Mouse (Mus musculus): ENCODE data around the gene Unc93a2.
"Not testable (repeated sequence)": the region's sequence is repeated elsewhere in the genome, so short reads cannot be mapped to it uniquely, and the experiment has no call there.

Unc93a2 gene

GRCm38 (mm10) chr17:7385364-7385763, at the start of gene Unc93a2:
Gene Unc93a2 (minus strand): TSS chr17:7385464.
- DNase-seq: peak; percentile 29

DNA sequence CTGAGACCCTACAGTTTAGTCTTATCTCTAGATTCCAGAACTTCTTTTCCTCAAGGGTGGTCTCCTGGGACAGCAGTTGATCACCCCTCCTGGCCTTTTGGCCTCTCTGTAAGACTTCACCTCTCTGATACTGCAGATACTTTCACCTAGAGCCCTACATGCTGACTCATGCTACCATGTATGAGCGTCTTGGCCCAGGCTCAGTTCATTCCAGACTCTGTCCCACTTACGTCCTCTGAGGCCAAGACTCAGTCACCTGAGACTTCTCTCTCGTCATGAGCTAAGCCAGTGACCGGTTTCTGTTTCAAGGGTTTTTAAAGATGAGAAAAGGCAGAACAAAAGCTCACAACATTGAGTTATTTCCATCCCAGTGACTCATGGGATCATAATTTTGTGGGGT, 48.9 kb upstream of the Unc93a2 start:
- not testable (repeated sequence) for DNase-seq

GRCm38 (mm10) chr17:7430210-7430631, 45.0 kb upstream of the Unc93a2 start:
- DNase-seq: peak; percentile 95

DNA sequence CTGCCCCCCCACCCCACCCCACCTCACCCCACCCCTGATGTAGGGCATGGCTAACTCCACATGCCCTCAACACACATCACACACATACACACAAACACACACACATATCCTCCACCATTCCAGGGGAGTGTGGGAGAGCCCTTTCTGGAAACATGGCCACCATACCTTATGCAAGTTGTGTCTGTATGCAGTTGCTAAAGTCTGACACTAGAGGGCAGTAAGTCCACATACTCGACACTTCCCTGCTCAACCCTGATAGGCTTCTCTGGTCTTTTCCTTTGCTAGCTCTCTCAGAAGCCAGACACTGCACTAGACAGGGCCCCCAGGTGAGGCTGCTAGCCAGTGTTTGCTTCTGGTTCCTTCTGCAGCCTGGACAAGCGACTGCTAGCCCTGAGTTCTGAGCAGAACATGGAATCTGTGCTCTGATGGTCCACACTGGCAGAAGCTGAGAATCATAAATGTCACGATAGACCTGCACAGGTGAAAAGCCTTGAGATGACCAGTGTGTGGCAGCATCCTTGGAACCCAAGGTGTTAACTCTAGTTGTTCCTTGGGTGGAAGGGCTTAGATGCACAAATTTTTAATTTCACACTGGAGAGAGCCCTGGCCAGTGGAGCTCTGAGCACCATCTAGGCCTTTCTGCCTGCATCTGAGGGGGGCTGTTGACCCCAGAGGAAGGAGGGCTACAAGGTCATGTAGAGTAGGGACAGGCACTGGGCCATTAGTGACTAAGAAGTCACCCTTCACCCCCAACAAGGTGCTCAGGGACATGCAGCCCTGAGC, 35.1 kb upstream of the Unc93a2 start:
- not testable (repeated sequence) for DNase-seq

GRCm38 (mm10) chr17:7414601-7415310, 29.5 kb upstream of the Unc93a2 start:
- peak; percentile 56 for DNase-seq

- DNase-seq: peak; percentile 49
Measured at GRCm38 (mm10) chr17:7413336-7413735, 28.1 kb upstream of the Unc93a2 start.

GRCm38 (mm10) chr17:7399770-7400169, 14.5 kb upstream of the Unc93a2 start:
- peak; percentile 9 for DNase-seq

GRCm38 (mm10) chr17:7398198-7398847, 13.1 kb upstream of the Unc93a2 start:
- peak; percentile 64 for DNase-seq

- peak; percentile 79 for DNase-seq
Measured at GRCm38 (mm10) chr17:7397079-7397478, 11.8 kb upstream of the Unc93a2 start.

GRCm38 (mm10) chr17:7396288-7396687, 11.0 kb upstream of the Unc93a2 start:
- not testable (repeated sequence) for DNase-seq

- peak; percentile 80 for DNase-seq
Measured at GRCm38 (mm10) chr17:7395671-7396070, 10.4 kb upstream of the Unc93a2 start.

DNA sequence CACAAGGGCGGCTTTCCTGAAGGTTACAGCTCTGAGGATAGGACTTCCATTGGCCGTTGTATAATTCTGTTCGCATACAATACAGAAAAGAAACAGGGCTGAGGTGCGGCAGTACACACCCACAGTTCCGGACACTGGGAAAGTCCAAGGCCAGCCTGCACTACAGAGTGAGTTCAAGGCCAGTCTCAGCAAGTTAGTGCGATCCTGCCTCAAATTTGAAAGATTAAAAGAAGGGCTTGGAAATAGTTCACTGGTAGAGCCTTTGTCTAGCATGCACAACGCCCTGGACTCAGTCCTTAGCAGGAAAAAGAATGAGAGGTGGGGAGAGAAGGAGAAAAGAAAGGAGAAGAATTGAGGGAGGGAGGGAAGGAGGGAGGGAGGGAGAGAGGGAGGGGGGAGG, 9.9 kb upstream of the Unc93a2 start:
- peak; percentile 51 for DNase-seq

DNA sequence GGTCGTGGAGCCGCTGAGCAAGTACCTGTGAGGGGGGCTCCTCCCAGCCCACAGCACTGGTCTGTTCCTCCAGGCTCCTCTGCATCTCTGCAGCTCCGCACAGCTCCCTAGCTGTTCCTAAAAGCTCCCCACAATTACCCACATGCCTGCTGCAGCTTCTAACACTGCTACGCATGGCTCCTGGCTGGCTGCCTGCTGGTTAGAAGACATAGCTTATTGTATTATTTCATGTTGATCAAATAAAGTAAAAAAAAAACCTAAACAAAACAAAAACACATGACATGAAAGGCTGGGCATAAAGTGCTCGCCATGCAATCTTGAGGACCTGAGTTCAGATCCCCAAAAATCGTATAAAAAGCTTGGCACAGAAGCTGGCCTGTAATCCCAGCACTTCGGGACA, 4.6 kb upstream of the Unc93a2 start:
- DNase-seq: peak; percentile 39

GRCm38 (mm10) chr17:7388958-7389356, 3.7 kb upstream of the Unc93a2 start:
- peak; percentile 37 for DNase-seq

DNA sequence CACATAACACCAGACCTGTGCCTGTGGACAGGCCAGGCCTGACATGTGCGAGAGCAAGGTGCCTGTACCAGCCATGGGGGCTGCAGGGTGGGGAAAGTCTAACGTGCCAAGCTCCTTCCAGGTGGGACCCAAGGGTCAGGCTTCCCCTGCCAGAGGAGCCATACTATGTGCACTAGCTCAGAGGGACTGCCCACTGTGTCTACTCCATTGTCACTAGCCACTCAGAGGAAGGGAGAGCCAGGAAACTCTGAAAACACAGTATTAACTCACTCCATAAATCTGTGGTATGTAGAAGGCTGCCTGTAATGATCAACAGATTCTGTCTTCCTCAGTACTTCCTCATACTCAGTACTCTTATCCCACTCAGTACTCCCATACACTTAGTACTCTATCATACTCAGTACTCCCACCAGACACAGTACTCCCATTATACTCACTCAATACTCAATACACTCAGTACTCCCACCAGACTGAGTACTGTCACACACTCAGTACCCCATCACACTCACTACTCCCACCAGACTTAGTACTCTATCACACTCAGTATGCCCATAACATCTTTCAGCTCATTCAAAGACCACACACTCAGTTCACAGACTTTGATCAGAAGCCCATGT, 3.2 kb upstream of the Unc93a2 start:
- not testable (repeated sequence) for DNase-seq

DNA sequence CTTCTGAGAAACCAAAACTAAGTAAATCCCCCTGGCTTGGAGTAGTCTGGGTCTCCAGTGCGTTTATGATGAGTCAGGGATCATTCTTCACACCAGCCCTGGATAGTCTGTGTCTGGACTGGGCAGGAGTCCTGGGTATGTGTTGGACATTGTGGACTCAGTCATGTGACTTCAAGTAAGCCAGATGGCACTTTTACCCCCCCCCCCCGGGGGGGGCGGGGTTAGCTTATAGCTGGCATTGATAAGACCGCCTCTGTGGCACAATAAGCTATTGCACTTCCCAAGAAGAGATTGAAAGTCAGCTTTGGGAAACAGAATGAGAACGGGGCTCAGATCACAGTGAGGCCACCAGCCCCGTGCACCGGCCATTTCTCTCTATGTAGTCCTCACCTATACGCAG, 752 bp upstream of the Unc93a2 start:
- DNase-seq: peak; percentile 41

DNA sequence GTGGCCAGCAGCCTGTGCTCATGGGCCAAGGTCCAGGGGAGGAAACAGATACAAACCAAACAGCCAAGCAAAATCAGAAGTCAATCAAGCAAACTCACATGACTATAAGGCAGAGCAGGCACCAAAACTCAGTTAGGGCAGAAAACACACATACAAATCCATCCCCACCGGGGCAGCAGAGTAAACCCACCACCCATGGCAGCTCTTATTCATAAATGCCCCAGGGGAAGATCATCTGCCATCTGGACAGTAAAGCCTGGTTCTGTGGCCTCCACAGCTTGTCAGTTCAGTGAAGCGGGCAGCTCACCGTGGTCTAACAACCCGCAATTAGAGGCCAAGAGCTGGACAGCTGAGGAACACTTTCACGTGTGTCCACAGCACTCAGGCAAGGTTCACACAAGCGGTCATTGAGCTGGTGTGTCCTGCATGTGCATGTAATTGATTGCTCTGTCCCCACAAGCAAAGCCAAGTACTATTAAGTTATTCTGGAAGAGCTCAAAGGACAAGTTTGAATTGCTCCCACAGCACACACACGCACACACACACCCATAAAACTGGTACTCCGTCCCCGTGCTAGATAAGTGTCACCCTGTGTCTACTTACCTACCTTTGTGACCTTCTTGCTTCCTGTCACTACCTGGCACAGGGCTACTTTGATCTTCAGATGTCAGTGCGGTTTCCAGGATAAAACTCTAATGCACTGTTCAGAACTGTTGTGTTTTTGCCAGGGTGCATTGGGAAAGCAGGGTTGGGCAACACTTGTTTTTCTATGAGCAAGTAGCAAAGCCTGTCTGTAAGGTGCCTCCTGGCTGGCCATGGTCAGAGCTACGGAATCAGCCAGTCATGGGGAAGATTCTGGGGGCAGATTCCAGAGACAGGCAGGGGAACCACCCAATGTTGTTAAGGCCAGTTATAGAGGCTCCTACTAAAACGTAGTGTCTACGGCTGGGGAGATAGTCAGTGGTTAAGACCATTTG, 1.8 kb downstream of the Unc93a2 start:
- peak; percentile 78 for DNase-seq

DNA sequence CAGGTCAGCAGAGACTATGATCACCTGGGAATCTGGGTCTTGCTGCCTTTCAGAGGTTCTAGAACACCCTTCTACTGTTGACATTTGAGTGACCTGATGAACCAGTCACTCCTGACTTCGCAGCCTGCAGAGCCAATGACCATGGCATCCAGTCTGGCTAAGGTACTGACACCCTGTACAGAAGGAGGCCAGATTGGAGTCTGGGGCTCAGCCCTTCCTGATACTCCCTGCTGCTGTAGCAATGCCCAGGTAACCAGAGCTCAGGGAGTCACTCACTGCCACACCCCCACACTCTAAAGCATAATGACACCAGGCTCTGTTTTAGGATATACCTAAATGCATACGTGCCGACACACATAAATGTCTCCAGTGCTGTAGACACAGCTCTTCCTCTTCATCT, 2.6 kb downstream of the Unc93a2 start:
- DNase-seq: peak; percentile 3

DNA sequence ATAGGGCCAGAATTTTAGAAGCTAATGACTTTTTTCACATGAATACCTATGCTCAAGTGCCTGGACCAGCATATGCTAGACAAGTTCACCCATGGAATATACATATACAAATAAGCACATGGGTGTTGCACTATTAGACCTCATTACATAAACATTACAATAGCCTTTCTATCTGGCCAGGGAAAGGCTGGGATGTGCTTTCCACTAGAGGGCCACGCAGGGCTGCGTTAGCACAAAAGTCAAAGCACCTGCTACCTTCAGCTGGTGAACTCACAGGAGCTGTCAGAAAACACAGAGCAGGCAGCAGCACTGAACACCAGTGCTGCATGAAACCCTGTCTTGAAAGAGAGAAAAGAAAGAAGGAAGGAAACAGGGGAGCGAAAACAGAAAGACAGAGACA, 7.4 kb downstream of the Unc93a2 start:
- DNase-seq: peak; percentile 27

DNA sequence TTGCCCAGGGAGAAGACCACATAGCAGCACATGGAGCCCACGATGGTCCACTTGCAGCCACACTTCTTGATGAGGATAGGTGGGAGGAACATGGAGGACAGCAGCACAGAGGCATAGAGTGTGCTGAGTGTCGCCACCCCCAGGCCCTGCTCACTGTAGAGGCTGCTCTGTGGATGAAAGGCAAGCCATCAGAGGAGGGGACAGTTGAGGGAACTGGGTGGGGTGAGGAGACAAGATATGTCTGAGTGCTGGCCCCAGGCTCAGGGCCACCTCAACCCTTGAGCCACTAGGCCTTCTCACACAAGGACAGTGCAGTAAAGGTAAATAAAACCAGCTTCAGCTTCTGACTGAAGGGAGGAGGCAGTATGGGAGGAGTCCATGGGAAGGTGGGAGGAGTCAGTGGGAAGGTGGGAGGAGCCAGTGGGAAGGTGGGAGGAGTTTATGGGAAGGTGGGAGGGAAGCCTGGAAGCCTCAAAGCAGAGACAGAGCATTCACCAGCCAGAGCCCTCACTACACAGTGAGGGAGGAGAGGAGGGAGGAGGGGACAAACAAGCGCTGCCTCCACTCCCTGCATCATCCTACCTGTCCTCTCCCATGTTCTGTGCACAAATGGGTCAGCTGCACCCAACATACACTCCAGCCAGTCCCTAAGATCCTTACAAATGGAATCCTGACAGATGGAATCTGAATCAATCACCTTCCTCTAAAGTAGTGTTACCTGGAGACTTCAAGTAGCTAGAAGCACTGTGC, 8.1 kb downstream of the Unc93a2 start:
- DNase-seq: peak; percentile 21

DNA sequence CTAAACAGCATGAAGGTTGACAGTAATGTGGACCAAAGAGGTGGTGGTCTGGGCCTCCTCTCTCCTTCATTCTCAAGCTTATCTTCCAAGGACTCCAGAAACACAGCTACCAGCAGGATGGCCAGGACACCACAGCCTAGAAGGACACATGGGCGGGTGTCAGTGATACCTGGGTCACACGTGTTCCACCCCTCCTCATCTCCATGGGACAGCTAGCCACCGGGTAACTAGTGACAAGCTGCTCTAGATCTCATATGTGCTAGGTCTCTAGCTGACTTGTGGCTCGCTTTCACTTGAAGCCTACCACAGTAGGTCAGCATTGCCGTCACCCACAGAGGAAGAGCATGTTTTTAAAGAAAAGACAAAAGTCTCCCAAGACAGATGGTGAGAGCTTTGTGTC, 13.4 kb downstream of the Unc93a2 start, which contains the start of gene Gm49630:
Gene Gm49630, minus strand, starts transcription at position 101 of the 400 bp plus-strand sequence.
- peak; percentile 48 for DNase-seq

Measured in heart, adult 11 months (tissue).